Mouse (Mus musculus): ENCODE measurements at regions not wholly inside any gene's neighbourhood (a gene's known extent, or its start where the extent isn't known, plus 50 kb on each side); places are given as distances from the start of the nearest gene placed in this dataset.

- DNase-seq (ENCODE audit: low spot score) = no peak
Measured at GRCm38 (mm10) chr2:64706646-64707177, 318.1 kb downstream of the Grb14 start.

- DNase-seq (ENCODE audit: low spot score) = no peak
Measured at GRCm38 (mm10) chr2:64695974-64696373, 328.8 kb downstream of the Grb14 start.

GRCm38 (mm10) chr2:64691444-64691843 lies 333.3 kb downstream of the Grb14 start:
- DNase-seq (ENCODE audit: low spot score) = no peak

GRCm38 (mm10) chr2:64690996-64691395 lies 333.8 kb downstream of the Grb14 start:
- no peak for DNase-seq (ENCODE audit: low spot score)

GRCm38 (mm10) chr2:64686781-64687180 lies 338.0 kb downstream of the Grb14 start:
- DNase-seq (ENCODE audit: low spot score) = no peak

- no peak for DNase-seq (ENCODE audit: low spot score)
Measured at GRCm38 (mm10) chr2:64649614-64650013, 375.2 kb downstream of the Grb14 start.

- no peak for DNase-seq (ENCODE audit: low spot score)
Measured at GRCm38 (mm10) chr2:64616931-64617330, 407.9 kb downstream of the Grb14 start.

- DNase-seq (ENCODE audit: low spot score) = no peak
Measured at GRCm38 (mm10) chr2:64606864-64607263, 417.9 kb downstream of the Grb14 start.

GRCm38 (mm10) chr2:64582258-64582657 lies 442.5 kb downstream of the Grb14 start:
- DNase-seq (ENCODE audit: low spot score) = no peak

GRCm38 (mm10) chr2:64536032-64536431 lies 438.2 kb upstream of the Fign start:
- DNase-seq (ENCODE audit: low spot score) = no peak

- DNase-seq (ENCODE audit: low spot score) = no peak
Measured at GRCm38 (mm10) chr2:64535351-64535851, 437.6 kb upstream of the Fign start.

- no peak for DNase-seq (ENCODE audit: low spot score)
Measured at GRCm38 (mm10) chr2:64534869-64535268, 437.0 kb upstream of the Fign start.

GRCm38 (mm10) chr2:64534344-64534743 lies 436.5 kb upstream of the Fign start:
- no peak for DNase-seq (ENCODE audit: low spot score)

- DNase-seq (ENCODE audit: low spot score) = no peak
Measured at GRCm38 (mm10) chr2:64522722-64523121, 424.9 kb upstream of the Fign start.

GRCm38 (mm10) chr2:64522233-64522632 lies 424.4 kb upstream of the Fign start:
- DNase-seq (ENCODE audit: low spot score) = no peak

- no peak for DNase-seq (ENCODE audit: low spot score)
Measured at GRCm38 (mm10) chr2:64495725-64496124, 397.9 kb upstream of the Fign start.

- DNase-seq (ENCODE audit: low spot score) = no peak
Measured at GRCm38 (mm10) chr2:64466412-64466970, 368.7 kb upstream of the Fign start.

- no peak for DNase-seq (ENCODE audit: low spot score)
Measured at GRCm38 (mm10) chr2:64462466-64463114, 364.8 kb upstream of the Fign start.

GRCm38 (mm10) chr2:64462041-64462440 lies 364.2 kb upstream of the Fign start:
- DNase-seq (ENCODE audit: low spot score) = no peak

- DNase-seq (ENCODE audit: low spot score) = no peak
Measured at GRCm38 (mm10) chr2:64461636-64462035, 363.8 kb upstream of the Fign start.

GRCm38 (mm10) chr2:64458171-64458570 lies 360.3 kb upstream of the Fign start:
- peak; percentile 16 for DNase-seq (ENCODE audit: low spot score)

GRCm38 (mm10) chr2:64452690-64453089 lies 354.9 kb upstream of the Fign start:
- no peak for DNase-seq (ENCODE audit: low spot score)

- DNase-seq (ENCODE audit: low spot score) = no peak
Measured at GRCm38 (mm10) chr2:64451614-64452317, 353.9 kb upstream of the Fign start.

Data from testis, postnatal 14 days (tissue).